Mouse (Mus musculus) induced T-regulatory cell, adult 2 months (primary cell): ENCODE measurements around the gene Cdk5rap3.

Experiments used
- DNase-seq: peaks from one replicate; pipeline ENCODE4 v3.0.0-alpha.2; 2012; ENCODE audit warnings: low read depth

Gene Cdk5rap3

GRCm38 (mm10) chr11:96916044-96916884 is at the start of gene Cdk5rap3:
TSS of gene Cdk5rap3 (minus strand) at chr11:96916496.
- peak; percentile 100 for DNase-seq

GRCm38 (mm10) chr11:96963580-96963979 is 47.3 kb upstream of the Cdk5rap3 start:
- DNase-seq, result peak; percentile 85

- DNase-seq, result no peak
These were observed 40.9 kb upstream of the Cdk5rap3 start for GRCm38 (mm10) chr11:96957061-96957805.

DNA sequence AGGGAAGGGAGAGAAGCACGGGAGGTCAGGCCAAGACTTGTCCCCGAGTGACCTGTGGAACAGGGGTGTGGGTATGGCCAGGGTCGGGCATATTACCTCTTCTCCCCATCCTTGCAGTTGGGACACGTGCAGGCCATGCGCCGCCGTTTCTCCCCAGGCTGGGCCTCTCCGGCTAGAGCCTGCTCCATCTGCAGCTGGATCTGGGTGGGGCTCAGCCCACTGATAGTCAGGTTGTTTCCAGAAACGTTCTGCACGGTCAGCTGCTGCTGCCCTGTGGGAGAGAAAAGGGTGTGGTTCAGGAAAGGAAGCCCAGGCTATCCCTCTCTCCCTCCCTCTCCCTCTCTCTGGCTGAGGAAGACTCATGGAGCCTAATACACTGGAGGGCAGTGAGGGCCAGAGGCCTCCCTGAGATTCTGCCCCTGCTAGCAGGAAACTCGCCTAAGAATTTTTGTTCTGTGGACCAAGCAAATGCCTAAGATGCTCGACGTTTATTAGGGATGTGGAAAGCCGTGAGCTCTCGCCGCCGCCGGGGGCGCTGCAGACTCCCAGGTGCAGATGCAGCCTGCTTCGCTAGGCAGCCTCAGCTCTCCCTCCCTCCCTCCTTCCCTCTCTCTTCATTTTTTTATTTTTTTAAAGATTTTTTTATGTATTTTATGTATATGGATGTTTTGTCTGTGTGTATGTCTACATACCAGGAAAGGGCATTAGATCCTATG is 39.9 kb upstream of the Cdk5rap3 start:
- no peak for DNase-seq

GRCm38 (mm10) chr11:96955094-96955493 is 38.8 kb upstream of the Cdk5rap3 start:
- no peak for DNase-seq

GRCm38 (mm10) chr11:96952896-96953295 is 36.6 kb upstream of the Cdk5rap3 start:
- DNase-seq, result no peak

DNA sequence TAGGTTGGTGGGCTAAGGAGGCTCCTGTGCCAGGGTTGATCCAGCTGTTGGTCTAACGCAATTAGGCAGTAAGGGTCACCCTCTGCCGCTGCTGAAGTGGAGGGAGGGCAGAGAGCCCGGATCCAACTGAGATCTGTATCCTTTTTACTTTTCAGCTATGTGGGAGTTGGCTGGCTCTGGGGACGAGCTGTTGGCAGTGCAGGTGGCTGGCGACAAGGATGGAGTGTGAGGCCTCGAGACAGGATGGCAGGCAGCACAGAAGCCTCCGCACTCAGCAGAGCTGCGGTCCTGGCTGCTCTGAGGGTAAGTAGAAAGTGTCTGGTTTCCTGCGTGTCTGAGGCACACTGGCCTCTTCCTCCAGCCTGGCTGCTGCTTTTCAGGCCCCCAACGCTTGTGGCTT is 36.1 kb upstream of the Cdk5rap3 start:
- DNase-seq, result no peak

DNA sequence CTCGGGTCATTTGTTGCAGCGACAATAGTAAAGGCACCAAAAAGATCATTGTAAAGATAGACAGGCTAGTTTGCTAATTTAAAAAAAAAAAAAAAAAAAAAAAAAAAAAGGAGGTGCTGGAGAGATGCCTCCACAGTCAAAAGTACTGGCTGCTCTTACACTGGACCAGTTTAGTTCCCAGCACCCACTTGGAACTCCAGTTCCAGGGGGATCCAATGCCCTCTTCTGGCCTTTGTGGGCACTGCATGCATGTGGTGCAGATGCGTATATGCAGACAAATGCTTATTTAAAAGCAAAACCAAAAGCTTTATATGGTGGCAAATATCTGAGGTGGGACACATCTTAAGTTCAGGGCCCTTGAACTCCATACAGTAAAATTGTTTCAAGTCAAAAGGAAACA is 34.5 kb upstream of the Cdk5rap3 start:
- DNase-seq, result peak; percentile 63

DNA sequence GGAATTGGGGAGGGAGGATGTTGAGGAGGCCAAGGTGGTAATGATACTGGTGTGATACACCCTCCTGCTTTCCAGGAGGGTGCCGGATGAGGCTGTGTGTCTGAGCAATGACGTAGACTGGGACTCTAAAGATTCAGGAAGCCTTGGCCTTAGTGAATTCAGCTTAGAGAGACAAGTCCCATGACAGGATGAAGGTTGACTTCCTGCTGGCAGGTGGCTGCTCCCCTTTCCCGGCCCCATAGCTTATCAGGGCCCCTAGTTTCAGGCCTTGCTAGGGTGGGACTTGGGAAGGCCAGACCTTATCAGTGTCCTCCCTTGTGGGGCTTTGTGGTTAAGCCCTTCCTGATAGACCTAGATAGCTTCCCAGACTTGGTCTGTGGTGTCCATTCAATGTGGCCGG is 31.6 kb upstream of the Cdk5rap3 start:
- no peak for DNase-seq

GRCm38 (mm10) chr11:96946498-96946897 is 30.2 kb upstream of the Cdk5rap3 start:
- no peak for DNase-seq

GRCm38 (mm10) chr11:96944844-96945580 is 28.7 kb upstream of the Cdk5rap3 start:
- peak; percentile 63 for DNase-seq

DNA sequence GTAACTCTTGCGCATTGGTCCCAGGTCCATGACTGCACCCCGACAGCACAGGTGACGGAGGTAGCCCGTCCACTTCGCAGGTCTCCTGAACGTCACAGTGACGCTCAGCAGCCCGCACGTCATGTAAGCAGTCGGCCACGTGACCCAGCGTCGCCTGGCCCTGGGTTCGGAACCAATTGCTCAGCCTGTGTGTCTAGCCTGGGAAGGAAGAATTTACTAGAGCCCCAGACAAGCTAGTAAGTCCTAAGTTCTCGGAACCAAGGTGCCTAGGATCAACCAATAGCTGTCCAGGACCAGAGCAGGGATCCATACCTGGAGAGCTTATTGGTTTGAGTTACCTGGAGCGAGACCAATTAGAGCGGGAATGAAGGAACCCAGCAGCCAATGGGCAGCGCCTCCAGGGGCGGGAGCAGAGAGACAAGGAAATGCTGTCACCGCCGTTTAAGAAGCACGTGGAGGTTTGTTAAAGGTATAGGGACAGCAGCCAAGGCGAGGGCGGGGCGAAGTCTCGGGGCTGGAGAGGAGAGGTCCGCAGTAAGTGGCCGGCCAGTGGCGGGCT is 27.5 kb upstream of the Cdk5rap3 start, which contains the start of gene Pnpo:
Pnpo (minus strand) TSS at position 241 of the 559 bp plus-strand sequence.
- peak; percentile 97 for DNase-seq

DNA sequence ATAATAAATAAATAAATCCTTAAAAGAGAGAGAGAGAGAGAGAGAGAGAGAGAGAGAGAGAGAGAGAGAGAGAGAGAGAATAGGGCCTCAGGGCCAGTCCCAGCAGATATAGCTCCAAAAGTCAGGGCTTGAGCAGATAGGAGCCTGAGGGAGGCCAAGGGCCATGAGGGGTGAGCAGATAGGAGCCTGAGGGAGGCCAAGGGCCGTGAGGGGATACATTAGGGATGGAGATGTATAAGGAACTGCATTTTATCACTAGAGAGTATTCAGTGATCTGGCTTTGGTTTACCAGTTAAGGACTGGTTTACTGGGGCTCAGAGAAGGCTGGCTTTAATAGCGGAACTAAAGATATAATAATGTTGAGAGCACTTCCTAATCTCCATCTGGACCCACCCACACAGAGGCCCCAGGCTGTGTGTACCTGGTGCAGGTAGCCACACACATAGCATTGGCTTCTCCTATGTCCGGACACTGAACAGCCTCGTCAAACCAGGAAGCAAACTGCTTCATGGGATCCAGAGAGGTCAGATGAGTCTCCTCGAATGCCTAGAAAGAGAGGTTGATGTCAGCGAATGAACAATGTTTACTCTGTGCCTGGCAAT is 25.8 kb upstream of the Cdk5rap3 start:
- DNase-seq, result no peak

DNA sequence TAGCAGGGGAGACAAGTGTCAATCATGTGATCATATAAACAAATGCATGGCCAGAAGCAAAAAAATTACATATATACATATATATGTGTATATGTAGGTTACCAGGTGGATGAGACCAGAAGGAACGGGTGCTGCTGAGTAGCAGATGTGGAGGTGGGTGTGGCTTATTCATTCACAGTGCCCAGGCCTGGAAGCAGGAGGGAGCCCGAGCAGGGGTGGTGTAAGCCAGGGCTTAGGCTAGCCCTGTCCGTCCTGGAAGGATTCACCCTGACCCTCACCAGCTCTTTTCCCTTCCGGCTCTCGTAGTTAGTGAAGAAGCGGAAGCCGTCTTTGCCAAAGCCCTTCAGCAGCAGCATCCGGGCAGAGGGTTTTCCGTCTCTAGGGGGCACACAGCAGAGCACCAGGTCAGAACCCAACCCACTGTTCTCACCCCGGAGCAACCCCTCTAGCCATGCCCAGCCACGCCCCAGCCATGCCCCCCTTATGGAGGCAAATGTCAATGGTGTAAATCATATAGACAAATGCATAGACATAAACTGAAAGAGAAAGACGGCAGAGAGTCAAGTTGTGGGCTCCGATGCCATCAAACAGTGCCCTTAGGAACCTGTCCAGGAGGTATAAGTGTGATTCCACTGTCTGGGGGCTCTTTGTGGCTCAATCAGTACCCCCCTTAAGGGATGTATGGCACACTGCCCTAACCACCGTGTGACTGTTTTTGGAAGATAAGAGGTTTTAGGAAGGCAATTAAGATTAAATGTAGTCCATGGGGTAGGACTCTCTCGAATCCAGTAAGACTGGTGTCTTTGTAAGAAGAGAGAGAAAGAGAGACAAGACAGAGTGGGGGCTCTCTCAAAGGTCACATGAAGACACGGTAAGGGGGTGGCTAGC is 24.5 kb upstream of the Cdk5rap3 start:
- no peak for DNase-seq

- no peak for DNase-seq
These were observed 22.1 kb upstream of the Cdk5rap3 start for GRCm38 (mm10) chr11:96938426-96938800.

- peak; percentile 50 for DNase-seq
These were observed 21.5 kb upstream of the Cdk5rap3 start for GRCm38 (mm10) chr11:96937549-96938425.

DNA sequence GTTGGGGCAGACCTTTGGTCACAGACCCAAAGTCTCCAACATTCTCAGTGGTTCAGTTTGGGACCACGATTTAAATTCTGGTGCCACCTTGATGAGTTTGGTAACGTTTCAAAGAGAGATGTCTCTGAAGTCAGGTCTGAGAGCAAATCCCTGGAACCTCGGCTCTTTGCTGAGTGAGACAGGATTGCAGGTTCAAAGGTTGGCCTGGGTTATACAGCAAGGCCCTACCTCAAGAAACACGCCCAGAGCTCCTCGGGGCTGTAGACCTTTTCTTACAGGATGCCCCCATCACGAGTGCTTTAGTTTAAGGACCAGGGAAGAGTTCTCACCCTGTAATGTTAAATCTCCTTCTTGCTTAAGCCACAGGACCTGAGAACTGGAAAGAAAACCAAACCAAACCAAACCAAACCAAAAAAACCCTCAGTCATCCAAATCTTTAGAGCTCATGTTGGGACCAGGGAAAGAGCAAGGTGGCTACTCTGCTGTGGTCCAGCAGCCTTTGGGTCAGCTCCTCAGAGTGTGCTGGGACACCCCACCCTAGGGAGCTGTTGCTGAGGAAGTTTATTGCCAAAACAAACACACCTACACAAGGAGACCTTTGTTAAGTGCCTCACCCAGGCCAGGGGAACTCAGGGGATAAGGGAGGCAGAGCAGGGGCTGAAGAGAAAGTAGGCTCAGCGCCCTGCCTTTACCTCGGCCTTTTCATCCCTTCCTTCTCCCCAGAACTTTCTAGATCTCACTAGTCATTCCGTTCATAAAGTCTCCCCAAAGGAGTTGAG is 19.8 kb upstream of the Cdk5rap3 start:
- DNase-seq, result no peak

DNA sequence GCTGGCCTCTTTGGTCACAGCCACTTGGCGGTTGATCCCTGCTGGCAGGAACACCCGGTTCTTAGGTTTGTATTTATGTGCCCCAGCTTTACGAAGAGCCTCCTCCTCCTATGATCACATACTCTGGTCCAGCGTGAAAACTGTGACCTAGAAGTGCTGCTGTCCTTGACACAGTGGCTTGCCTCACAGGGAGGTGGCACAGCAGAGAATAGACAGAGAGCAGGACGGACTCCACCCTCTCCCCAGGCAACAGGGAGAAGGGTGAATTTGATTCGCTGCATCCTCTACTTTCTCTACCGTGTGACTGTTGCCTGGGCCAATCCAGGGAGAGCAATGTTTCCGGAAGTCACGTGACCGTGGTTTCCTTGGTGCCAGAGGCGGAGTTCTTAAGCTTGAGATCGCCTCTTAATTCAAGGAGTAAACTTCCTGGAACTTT is 18.6 kb upstream of the Cdk5rap3 start:
- DNase-seq, result peak; percentile 82
